Mouse (Mus musculus): ENCODE measurements around the gene Msh6. TPM values are rescaled to one million over a fixed set of nuclear protein-coding genes. Genes with fewer than 3 reads are reported as not detected.
"Not testable (repeated sequence)": the region's sequence is repeated elsewhere in the genome, so short reads cannot be mapped to it uniquely, and the experiment has no call there.

Gene Msh6
- 20.3 and 21.8 TPM in 2 replicates for polyA plus RNA-seq (2015; fragmentation: Nextera tagmentation; extraction: Ambion mirVana)

DNA sequence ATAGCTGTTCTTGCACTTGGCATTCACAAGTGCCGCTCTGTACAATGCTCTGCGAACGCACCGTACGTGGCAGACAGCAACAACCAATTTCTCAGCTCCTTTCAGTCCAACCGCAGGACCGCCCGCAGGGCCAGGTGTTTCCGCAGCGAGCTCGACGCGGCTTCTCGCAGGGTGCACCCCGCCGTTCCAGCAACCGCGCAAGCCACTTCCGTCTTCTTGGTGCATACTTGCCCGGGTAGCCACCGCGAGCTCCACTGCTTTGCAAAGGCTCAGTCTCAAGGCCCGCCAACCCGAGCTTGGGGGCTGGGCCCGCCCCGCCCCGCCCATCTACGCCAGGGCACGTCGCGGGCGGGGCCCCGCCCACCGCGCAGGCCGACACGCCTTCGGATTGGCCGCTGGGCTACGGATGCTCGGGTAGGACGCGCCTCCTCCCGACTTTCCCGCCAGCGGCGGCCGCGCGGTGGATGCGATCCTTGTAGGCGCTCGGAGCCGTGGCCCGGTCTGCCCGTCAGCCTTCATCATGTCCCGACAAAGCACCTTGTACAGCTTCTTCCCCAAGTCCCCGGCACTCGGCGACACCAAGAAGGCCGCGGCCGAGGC, at the start of gene Msh6:
Msh6 (plus strand) TSS at position 434 of the 600 bp plus-strand sequence.
- ATAC-seq (ENCODE audit: low read depth) = peak; percentile 96
- Histone ChIP-seq H3K4me3 (ENCODE audit: low read depth, low read length) (peak within 1 kb of the TSS; percentile 97), H3K9me3 (replicated peaks; ENCODE audit: control insufficient read depth, low read length) (no peaks in the 10 kb centered on the region), H3K4me2 (ENCODE audit: low read depth, low read length) (peak within 1 kb of the TSS; percentile 95), H3K9ac (ENCODE audit: low read depth, low read length) (peak within 1 kb of the TSS; percentile 86), H3K36me3 (ENCODE audit: control insufficient read depth, insufficient read depth) (peaks cover 3% of the 10 kb centered on the region; the same call in 1 of the 2 replicates), H3K4me1 (ENCODE audit: control insufficient read depth, low read depth, low read length) (peaks cover 22% of the 10 kb centered on the region), H3K27ac (ENCODE audit: low read length) (peak within 1 kb of the TSS; percentile 83), H3K27me3 (ENCODE audit: control insufficient read depth, insufficient read depth, low read depth, low read length) (no peaks in the 10 kb centered on the region)
- WGBS (ENCODE audit: insufficient replicate concordance) = under 1% methylated on average over 63 of the region's 63 CpGs

DNA sequence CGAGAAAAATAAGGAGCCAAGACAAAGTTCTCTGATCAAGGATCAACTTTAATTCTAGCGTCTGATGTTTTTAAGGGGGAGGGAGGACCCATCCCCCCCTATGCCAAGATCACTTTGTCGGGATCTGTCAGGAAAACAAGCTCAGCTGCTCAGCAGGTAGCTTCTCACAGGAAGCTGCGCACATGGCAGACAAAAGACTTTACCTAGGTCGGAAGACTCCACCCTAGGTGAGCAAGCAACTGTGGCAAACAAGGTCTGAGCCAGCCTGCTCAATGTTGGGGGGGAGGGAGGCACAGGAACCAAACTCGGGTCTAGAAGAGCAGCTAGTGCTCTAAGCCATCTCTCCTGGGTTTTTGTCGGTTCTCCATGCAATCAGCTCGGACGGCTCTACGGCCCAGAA, 40.5 kb upstream of the Msh6 start:
- H3K4me2 ChIP-seq (ENCODE audit: low read depth, low read length) = no peak overlapping the region
- no peaks in the 10 kb centered on the region for H3K4me1 ChIP-seq (ENCODE audit: control insufficient read depth, low read depth, low read length)
- H3K27ac ChIP-seq (ENCODE audit: low read length) = no peak overlapping the region
- ATAC-seq (ENCODE audit: low read depth) = no peak
- 64% methylated on average over 10 of the region's 10 CpGs for WGBS (ENCODE audit: insufficient replicate concordance)
- H3K9me3 ChIP-seq (replicated peaks; ENCODE audit: control insufficient read depth, low read length) = no peaks in the 10 kb centered on the region
- H3K36me3 ChIP-seq (ENCODE audit: control insufficient read depth, insufficient read depth) = no peaks in the 10 kb centered on the region
- H3K27me3 ChIP-seq (ENCODE audit: control insufficient read depth, insufficient read depth, low read depth, low read length) = no peaks in the 10 kb centered on the region
- H3K9ac ChIP-seq (ENCODE audit: low read depth, low read length) = no peak overlapping the region
- no peak overlapping the region for H3K4me3 ChIP-seq (ENCODE audit: low read depth, low read length)

DNA sequence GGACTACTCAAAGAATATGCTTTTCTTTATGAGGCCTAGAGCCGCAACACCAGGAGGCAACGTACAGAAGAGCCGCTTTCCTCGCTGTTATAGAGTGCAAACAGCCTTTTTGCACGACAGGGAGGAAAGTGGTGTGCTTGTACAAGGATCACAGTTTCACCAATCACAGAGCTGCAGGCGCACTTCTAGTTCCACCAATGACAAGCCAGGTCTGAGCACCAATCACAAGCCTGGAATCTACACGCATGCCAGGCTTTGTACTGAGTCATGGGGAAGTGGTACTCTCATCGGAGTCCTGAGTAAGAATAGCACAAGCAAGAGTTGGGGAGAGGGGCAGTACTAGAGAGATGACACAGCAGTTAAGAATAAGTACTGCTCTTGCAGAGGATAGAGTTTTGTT, 40.1 kb upstream of the Msh6 start:
- no peaks in the 10 kb centered on the region for H3K4me1 ChIP-seq (ENCODE audit: control insufficient read depth, low read depth, low read length)
- H3K4me2 ChIP-seq (ENCODE audit: low read depth, low read length) = no peak overlapping the region
- no peak overlapping the region for H3K4me3 ChIP-seq (ENCODE audit: low read depth, low read length)
- ATAC-seq (ENCODE audit: low read depth) = no peak
- no peak overlapping the region for H3K27ac ChIP-seq (ENCODE audit: low read length)
- no peaks in the 10 kb centered on the region for H3K9me3 ChIP-seq (replicated peaks; ENCODE audit: control insufficient read depth, low read length)
- no peaks in the 10 kb centered on the region for H3K36me3 ChIP-seq (ENCODE audit: control insufficient read depth, insufficient read depth)
- no peak overlapping the region for H3K9ac ChIP-seq (ENCODE audit: low read depth, low read length)
- no peaks in the 10 kb centered on the region for H3K27me3 ChIP-seq (ENCODE audit: control insufficient read depth, insufficient read depth, low read depth, low read length)
- 67% methylated on average over 8 of the region's 8 CpGs for WGBS (ENCODE audit: insufficient replicate concordance)

DNA sequence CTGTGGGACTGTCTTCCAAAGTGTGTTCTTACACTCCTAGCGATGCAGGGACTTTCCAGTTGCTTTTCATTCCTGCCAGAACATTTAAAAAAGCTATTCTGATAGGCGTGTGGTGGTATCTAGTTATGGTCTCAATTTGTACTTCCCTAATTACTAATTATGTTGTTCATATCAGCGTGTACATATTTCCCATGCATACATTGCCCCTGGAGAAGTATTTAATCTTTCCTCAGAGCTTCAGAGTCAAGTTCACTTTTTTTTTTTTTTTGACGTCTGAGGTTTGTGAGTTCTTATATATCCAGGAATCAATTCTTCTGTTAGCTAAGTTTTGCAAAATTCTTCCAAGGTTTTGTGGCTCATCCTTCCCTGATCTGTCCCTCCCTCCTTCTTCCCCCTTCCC, 38.7 kb upstream of the Msh6 start:
- Histone ChIP-seq H3K4me2 (ENCODE audit: low read depth, low read length) (no peak overlapping the region), H3K27me3 (ENCODE audit: control insufficient read depth, insufficient read depth, low read depth, low read length) (no peaks in the 10 kb centered on the region), H3K9ac (ENCODE audit: low read depth, low read length) (no peak overlapping the region), H3K36me3 (ENCODE audit: control insufficient read depth, insufficient read depth) (no peaks in the 10 kb centered on the region), H3K9me3 (replicated peaks; ENCODE audit: control insufficient read depth, low read length) (no peaks in the 10 kb centered on the region), H3K27ac (ENCODE audit: low read length) (no peak overlapping the region), H3K4me3 (ENCODE audit: low read depth, low read length) (no peak overlapping the region), H3K4me1 (ENCODE audit: control insufficient read depth, low read depth, low read length) (no peaks in the 10 kb centered on the region)
- ATAC-seq (ENCODE audit: low read depth) = no peak
- 55% methylated on average over 4 of the region's 4 CpGs for whole genome bisulfite sequencing (ENCODE audit: insufficient replicate concordance)

DNA sequence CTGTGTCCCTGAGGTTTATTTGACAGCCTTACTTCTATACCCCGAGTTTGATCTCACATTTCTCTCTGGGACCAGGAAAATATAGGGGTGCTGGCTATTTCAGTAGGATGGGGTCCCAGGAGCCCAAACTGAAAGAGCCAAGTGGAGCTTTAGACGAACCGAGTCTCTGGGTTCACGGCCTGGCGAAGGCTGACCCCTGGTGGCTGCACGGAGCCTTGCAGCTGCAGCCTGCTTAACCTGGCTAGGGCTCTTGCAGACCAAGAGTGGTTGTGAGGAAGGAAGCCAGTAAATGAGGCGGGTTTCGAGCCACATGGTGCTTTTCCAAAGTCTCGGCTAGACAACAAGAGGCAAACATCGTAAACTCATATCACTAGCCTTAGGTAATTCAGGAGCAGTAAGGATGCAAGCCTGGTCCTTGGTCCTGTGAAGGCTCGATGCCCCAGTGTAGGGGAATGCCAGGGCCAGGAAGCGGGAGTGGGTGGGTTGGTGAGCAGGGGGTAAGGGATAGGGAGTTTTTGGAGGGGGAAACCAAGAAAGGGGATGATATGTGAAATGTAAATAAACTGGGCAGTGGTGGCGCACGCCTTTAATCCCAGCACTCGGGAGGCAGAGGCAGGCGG, 25.8 kb upstream of the Msh6 start:
- Histone ChIP-seq H3K9ac (ENCODE audit: low read depth, low read length) (no peak overlapping the region), H3K4me3 (ENCODE audit: low read depth, low read length) (no peak overlapping the region), H3K27ac (ENCODE audit: low read length) (no peak overlapping the region), H3K36me3 (ENCODE audit: control insufficient read depth, insufficient read depth) (no peaks in the 10 kb centered on the region), H3K27me3 (ENCODE audit: control insufficient read depth, insufficient read depth, low read depth, low read length) (no peaks in the 10 kb centered on the region), H3K4me1 (ENCODE audit: control insufficient read depth, low read depth, low read length) (no peaks in the 10 kb centered on the region), H3K4me2 (ENCODE audit: low read depth, low read length) (no peak overlapping the region), H3K9me3 (replicated peaks; ENCODE audit: control insufficient read depth, low read length) (no peaks in the 10 kb centered on the region; the same call in 1 of the 2 replicates)
- ATAC-seq (ENCODE audit: low read depth) = no peak
- 33% methylated on average over 16 of the region's 16 CpGs for WGBS (ENCODE audit: insufficient replicate concordance)

DNA sequence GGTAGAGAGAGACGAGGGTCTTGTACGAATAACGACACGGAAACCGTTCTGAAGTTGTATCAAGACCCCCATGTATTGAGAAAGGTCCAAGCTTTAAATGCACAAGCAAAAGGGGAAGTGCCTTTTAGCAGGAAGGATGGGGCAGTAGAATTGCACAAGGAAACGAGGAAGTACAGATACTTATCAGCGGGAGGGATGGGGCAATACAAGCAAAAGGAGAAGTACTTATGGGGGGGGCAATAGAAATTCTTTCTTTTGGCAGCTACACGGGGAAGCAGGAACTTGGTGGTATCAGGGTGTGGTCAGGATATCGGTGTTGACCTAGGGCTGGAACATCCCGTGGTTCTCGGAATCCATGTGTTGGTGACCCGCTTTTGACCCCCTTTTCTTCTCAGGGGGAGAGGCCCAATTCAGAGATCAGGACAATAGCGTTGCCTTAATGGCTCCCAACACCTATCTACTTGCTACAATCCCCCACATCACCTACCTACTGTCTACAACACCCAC, 20.2 kb upstream of the Msh6 start:
- not testable (repeated sequence) for H3K9me3 ChIP-seq (replicated peaks; ENCODE audit: control insufficient read depth, low read length); H3K4me3 ChIP-seq (ENCODE audit: low read depth, low read length); H3K4me1 ChIP-seq (ENCODE audit: control insufficient read depth, low read depth, low read length); H3K4me2 ChIP-seq (ENCODE audit: low read depth, low read length); H3K27me3 ChIP-seq (ENCODE audit: control insufficient read depth, insufficient read depth, low read depth, low read length); H3K27ac ChIP-seq (ENCODE audit: low read length); H3K9ac ChIP-seq (ENCODE audit: low read depth, low read length); ATAC-seq (ENCODE audit: low read depth); H3K36me3 ChIP-seq (ENCODE audit: control insufficient read depth, insufficient read depth)
- 46% methylated on average over 12 of the region's 13 CpGs for WGBS (ENCODE audit: insufficient replicate concordance)

DNA sequence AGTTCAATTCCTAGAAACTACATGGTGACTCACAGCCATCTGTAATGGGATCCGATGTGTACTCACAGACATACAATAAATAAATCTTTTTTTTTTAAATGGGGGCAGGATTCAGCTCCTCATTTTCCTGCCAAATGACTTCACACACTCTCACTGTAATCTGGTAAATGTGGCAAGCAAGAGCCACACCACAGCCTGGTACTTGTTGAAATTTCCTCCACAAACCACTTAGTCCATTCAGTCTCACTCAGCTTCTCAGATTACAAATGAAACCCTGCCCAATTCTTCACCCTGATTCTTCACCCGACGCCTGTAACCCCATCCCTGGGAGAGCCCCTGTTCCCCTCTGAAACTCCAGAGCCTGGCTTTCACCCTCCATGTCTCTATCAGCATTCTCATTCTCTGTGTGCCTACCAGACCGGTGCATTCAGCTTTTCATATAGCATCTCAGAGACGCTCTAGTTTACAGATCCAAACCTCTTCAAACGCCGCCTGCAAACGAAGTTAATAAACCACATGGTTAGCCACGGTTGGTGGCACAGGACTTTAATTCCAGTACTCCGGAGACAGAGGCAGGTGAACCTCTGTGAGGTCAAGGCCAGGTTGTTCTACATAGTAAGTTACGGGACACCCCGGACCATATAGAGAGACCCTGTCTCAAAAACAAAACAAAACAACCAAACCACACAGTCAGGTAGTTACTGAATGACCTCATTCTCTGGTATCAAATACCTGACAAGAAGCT, 17.6 kb upstream of the Msh6 start:
- Histone ChIP-seq H3K27me3 (ENCODE audit: control insufficient read depth, insufficient read depth, low read depth, low read length) (no peaks in the 10 kb centered on the region), H3K27ac (ENCODE audit: low read length) (no peak overlapping the region), H3K4me1 (ENCODE audit: control insufficient read depth, low read depth, low read length) (no peaks in the 10 kb centered on the region), H3K36me3 (ENCODE audit: control insufficient read depth, insufficient read depth) (no peaks in the 10 kb centered on the region), H3K9me3 (replicated peaks; ENCODE audit: control insufficient read depth, low read length) (no peaks in the 10 kb centered on the region), H3K4me3 (ENCODE audit: low read depth, low read length) (no peak overlapping the region), H3K4me2 (ENCODE audit: low read depth, low read length) (no peak overlapping the region), H3K9ac (ENCODE audit: low read depth, low read length) (no peak overlapping the region)
- 68% methylated on average over 12 of the region's 12 CpGs for WGBS (ENCODE audit: insufficient replicate concordance)
- ATAC-seq (ENCODE audit: low read depth) = no peak

DNA sequence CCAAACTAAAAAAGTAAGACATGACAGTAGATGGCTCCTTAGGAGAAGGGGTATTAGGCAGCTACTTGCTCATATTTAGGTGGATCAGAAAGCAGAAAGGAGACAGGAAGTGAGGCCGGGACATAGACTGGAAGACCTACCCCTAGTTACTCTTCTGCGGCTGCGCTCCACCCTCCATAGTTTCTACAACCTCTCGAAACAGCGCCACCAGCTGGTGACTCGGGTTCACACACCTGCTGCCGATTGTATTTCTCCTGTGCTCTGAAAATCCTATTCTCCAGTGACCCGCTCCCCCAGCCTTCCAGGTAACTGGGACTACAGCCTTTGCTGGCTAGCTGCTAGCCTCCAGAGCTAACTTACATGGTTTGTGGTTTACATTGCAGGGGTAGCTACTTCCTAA, 16.6 kb upstream of the Msh6 start:
- no peak overlapping the region for H3K4me3 ChIP-seq (ENCODE audit: low read depth, low read length)
- H3K9me3 ChIP-seq (replicated peaks; ENCODE audit: control insufficient read depth, low read length) = no peaks in the 10 kb centered on the region
- H3K27ac ChIP-seq (ENCODE audit: low read length) = no peak overlapping the region
- H3K27me3 ChIP-seq (ENCODE audit: control insufficient read depth, insufficient read depth, low read depth, low read length) = no peaks in the 10 kb centered on the region
- H3K36me3 ChIP-seq (ENCODE audit: control insufficient read depth, insufficient read depth) = no peaks in the 10 kb centered on the region
- H3K9ac ChIP-seq (ENCODE audit: low read depth, low read length) = no peak overlapping the region
- no peaks in the 10 kb centered on the region for H3K4me1 ChIP-seq (ENCODE audit: control insufficient read depth, low read depth, low read length)
- no peak overlapping the region for H3K4me2 ChIP-seq (ENCODE audit: low read depth, low read length)
- ATAC-seq (ENCODE audit: low read depth) = no peak
- WGBS (ENCODE audit: insufficient replicate concordance) = 64% methylated on average over 8 of the region's 8 CpGs

DNA sequence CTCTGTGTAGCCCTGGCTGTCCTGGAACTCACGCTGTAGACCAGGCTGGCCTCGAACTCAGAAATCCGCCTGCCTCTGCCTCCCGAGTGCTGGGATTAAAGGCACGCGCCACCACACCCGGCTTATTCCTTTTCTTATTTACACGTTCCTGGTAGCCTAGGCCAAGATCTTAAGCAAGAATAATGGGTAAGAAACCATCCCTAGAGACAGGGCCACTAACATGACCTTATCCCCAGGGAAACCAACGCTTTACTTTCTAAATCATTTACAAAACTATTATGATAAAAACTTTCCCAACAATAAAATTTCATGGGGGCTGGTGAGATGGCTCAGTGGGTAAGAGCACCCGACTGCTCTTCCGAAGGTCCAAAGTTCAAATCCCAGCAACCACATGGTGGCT, 15.5 kb upstream of the Msh6 start:
- H3K36me3 ChIP-seq (ENCODE audit: control insufficient read depth, insufficient read depth); H3K4me1 ChIP-seq (ENCODE audit: control insufficient read depth, low read depth, low read length); H3K4me3 ChIP-seq (ENCODE audit: low read depth, low read length); H3K27me3 ChIP-seq (ENCODE audit: control insufficient read depth, insufficient read depth, low read depth, low read length); H3K27ac ChIP-seq (ENCODE audit: low read length); H3K9me3 ChIP-seq (replicated peaks; ENCODE audit: control insufficient read depth, low read length); ATAC-seq (ENCODE audit: low read depth); H3K4me2 ChIP-seq (ENCODE audit: low read depth, low read length); H3K9ac ChIP-seq (ENCODE audit: low read depth, low read length): not testable (repeated sequence)
- WGBS (ENCODE audit: insufficient replicate concordance) = 85% methylated on average over 11 of the region's 11 CpGs
